Mouse (Mus musculus) gastrocnemius, postnatal 25 days (tissue): ENCODE results near the gene Pdx1. TPM values are rescaled to one million over a fixed set of nuclear protein-coding genes. Genes with fewer than 3 reads are reported as not detected.

ENCODE experiments used
- DNase-seq: peaks from one replicate; pipeline ENCODE4 v3.0.0; 2022
- microRNA-seq, 2 experiments: library from miRNA; unstranded; fragments of <30 nt; microRNA quantifications; one replicate each; pipeline ENCODE4 v1.2.0; 2021; ENCODE audit warnings: borderline replicate concordance in 2 of 2
- total RNA-seq, 2 experiments: library from RNA; stranded (reverse); gene quantifications; 1 replicate in 1 of 2; 2 replicates in 1 of 2; pipeline ENCODE4 v1.2.3; 2021

Gene Pdx1
- total RNA-seq, 2 experiments from 2014 or later: not detected

GRCm38 (mm10) chr5:147312830-147313685 lies 43.3 kb downstream of the Pdx1 start:
- no peak for DNase-seq

DNA sequence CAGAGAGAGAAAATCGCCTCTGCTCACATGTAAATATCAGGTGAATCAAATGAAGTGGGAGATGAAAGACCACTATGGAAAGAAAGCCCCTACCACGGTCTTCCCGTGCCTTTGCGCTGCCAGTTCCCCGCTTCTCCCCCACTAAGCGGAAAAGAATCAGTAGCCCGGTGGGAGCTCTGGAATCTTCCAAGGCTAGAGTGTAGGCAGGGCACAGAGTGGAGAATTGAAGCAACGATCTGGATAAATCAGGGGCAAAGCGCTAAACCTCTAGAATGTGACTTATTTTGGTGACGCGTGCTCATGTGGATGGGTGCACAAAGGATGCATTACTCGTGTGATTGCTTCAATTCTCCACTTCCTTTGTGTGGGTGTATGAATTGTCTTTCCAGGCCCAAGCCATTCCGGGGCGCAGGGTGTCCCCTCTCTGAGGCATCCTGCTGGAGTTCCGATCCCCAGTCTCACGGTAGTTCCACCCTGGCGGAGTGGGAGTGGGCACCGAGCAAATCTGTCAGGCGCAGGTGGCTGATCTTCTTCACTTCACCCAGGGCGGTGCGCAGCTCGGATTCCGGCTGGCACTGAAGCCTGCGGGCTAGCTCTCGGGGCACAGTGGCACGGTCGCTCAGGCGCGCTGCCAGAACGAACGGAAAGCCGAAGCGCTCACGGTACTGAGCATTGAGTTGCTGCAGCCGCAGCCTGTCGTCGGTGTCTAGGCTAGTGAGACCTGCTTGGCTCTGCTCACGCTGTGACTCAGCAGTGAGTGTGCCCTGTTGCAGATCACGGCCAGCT lies 45.1 kb downstream of the Pdx1 start:
- DNase-seq: no peak

- DNase-seq: no peak
Observed at GRCm38 (mm10) chr5:147315432-147316075, 45.8 kb downstream of the Pdx1 start.

DNA sequence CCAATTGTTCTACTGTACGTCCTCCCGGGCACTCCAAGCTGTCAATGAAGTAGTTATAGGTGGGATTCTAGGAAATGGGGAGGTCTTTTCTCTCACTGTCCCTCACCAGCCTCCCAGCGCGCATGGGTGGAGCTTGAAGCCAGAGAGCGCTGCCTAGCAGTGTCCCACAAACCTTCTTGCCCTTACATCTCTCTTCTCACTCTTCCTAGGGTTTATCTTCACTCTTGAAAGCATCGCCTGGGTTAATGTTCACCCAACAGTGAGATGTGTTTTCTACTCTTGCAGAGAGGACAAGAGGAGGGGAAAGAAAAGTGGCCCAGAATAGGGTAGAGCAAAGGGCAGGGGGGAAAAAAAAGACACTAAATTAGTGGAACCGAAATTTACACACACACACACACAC lies 47.6 kb downstream of the Pdx1 start:
- DNase-seq: no peak

DNA sequence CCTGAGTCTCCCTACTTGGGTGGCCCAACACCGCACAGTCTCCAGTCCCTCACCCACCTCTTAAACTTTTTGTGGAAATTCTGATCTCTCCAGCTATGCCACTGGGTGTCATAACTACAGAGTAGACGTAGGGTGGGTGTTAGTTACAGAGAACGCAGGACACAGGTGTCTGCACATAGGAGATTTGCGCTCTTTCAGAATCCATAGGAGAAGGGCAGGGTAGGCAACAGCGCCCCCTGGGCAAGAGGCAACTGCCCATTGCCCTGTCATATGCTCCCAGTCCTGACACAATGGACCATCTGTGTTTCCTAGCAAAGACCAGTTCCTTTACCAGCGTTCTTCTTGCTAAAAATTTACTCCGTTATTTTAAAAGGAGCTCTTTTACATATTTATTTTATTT lies 48.2 kb downstream of the Pdx1 start:
- no peak for DNase-seq

DNA sequence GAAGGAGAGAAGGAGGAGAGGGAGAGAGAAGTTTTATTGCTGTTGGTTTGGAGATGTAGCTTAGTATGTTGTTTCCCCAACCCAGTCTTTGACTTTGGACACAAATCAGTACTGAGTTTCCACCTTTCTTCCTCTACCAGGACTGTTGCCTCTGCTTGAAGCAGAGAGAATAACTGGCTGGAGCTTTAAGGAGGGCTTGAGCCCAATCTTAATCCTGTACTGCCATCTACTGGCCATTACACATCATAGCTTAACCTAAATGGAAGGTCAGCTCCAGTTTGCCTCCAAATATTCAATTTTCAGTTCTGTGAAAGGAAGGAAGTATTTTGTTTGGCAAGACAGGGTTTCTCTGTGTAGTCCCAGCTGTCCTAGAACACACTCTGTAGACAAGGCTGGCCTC lies 49.9 kb downstream of the Pdx1 start:
- DNase-seq: no peak

- DNase-seq: no peak
Observed at GRCm38 (mm10) chr5:147322183-147322582, 52.4 kb downstream of the Pdx1 start, which contains the start of gene Urad. Gene Urad, minus strand, starts transcription at chr5:147322440.

GRCm38 (mm10) chr5:147323237-147323917 lies 53.6 kb downstream of the Pdx1 start:
- no peak for DNase-seq

Small RNA genes within 50 kb of the gene (microRNA-seq; reads per million reads assigned to microRNA genes)
- gene Mir7k: 0 reads per million in 2 experiments

Other genes starting within 250 kb of the Pdx1 start
- gene Lnx2, start 193.4 kb upstream of the Pdx1 start, total RNA-seq: 1 to 10 TPM; 2.0 to 2.3 TPM
- gene Polr1d, start 192.9 kb upstream of the Pdx1 start, total RNA-seq: 10 to 100 TPM; 85.3 to 87.5 TPM
- gene Gsx1, start 81.3 kb upstream of the Pdx1 start, total RNA-seq: not detected
- not detected for gene Cdx2, start 37.3 kb downstream of the Pdx1 start, total RNA-seq
- gene Urad, start 52.5 kb downstream of the Pdx1 start, total RNA-seq: not detected
- gene Flt3, start 130.5 kb downstream of the Pdx1 start, total RNA-seq: not detected
- 10 to 100 TPM; 17.4 to 26.1 TPM for gene Pan3, start 160.2 kb downstream of the Pdx1 start, total RNA-seq